In the genomic region with DNA sequence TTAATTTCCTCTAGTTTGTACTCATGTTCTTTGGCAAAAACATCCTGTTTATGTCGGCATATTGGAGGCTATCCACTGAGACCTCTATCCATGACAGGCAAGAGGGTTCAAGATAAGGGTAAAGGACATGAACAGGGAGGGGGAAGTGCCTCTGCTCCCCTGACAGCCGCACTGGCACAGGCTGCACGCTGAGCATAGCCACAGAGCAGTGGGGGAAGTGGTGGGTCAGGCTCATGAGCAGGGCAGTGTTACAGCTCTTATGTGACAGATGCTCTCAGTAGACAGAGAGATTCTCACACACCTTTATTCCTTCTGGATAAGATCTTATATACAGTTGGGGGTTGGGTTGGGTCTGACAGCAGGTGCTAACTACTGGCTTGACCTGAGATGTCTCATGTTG, we compare ENCODE assay signal across 17 mouse cellular contexts.
"Had no signal": no experiment of that assay in that cellular context is flagged by ENCODE, and none has a peak within 500 bp of the region (broad histone marks: within the 10 kb centered on the region; RNA-seq: fewer than 3 reads in every experiment).

No protein-coding gene starts in this region.

- H3K4me1 ChIP-seq: lung, embryonic 15.5 days; midbrain, embryonic 13.5 days; midbrain, embryonic 15.5 days; neural tube, embryonic 12.5 days; stomach, embryonic 15.5 days had no signal

- H3K9me3 ChIP-seq: lung, embryonic 15.5 days; midbrain, embryonic 13.5 days; midbrain, embryonic 15.5 days; neural tube, embryonic 12.5 days; stomach, embryonic 15.5 days had no signal

- H3K36me3 ChIP-seq: lung, embryonic 15.5 days; midbrain, embryonic 13.5 days; midbrain, embryonic 15.5 days; neural tube, embryonic 12.5 days; stomach, embryonic 15.5 days had no signal

- DNase-seq: liver, postnatal 0 days; lung, adult 2 months; lung, postnatal 14 days; lung, postnatal 36 days; right cerebral cortex, postnatal 14 days; thymus, adult 2 months; thymus, postnatal 25 days; thymus, postnatal 4 days had no signal

- H3K4me3 ChIP-seq: lung, embryonic 15.5 days; midbrain, embryonic 13.5 days; midbrain, embryonic 15.5 days; neural tube, embryonic 12.5 days; stomach, embryonic 15.5 days had no signal

- H3K27ac ChIP-seq: lung, embryonic 15.5 days; macrophage; midbrain, embryonic 13.5 days; midbrain, embryonic 15.5 days; neural tube, embryonic 12.5 days; stomach, embryonic 15.5 days; stomach, postnatal 0 days had no signal

- H3K9ac ChIP-seq: liver, postnatal 0 days; lung, embryonic 15.5 days; midbrain, embryonic 13.5 days; midbrain, embryonic 15.5 days; neural tube, embryonic 12.5 days; stomach, embryonic 15.5 days had no signal

- H3K27me3 ChIP-seq: lung, embryonic 15.5 days; midbrain, embryonic 13.5 days; midbrain, embryonic 15.5 days; neural tube, embryonic 12.5 days; stomach, embryonic 15.5 days had no signal

- H3K4me2 ChIP-seq: lung, embryonic 15.5 days; midbrain, embryonic 11.5 days; midbrain, embryonic 13.5 days; midbrain, embryonic 15.5 days; neural tube, embryonic 12.5 days; stomach, embryonic 15.5 days had no signal

- ATAC-seq: liver, postnatal 0 days; lung, postnatal 0 days; midbrain, embryonic 13.5 days; midbrain, embryonic 15.5 days had no signal
